Mouse (Mus musculus): ENCODE data around the gene Etv4. TPM values are rescaled to one million over a fixed set of nuclear protein-coding genes. Genes with fewer than 3 reads are reported as not detected.

Gene Etv4
- 8.7 and 9.1 TPM in 2 replicates for polyA plus RNA-seq (2014; fragmentation: Nextera tagmentation; extraction: Ambion mirVana)

GRCm38 (mm10) chr11:101785143-101785851, at the start of gene Etv4:
Gene Etv4, minus strand, starts transcription at chr11:101785371.
- Histone ChIP-seq H3K9me3 (ENCODE audit: control insufficient read depth, low read depth, low read length) (no peaks in the 10 kb centered on the region), H3K4me1 (ENCODE audit: control insufficient read depth, insufficient read depth, low read length) (peaks cover 21% of the 10 kb centered on the region; the same call in 1 of the 2 replicates), H3K36me3 (ENCODE audit: control insufficient read depth, insufficient read depth, low read length) (no peaks in the 10 kb centered on the region), H3K4me2 (replicated peaks; ENCODE audit: low read depth, low read length) (peak within 1 kb of the TSS; percentile 95), H3K27me3 (ENCODE audit: control insufficient read depth, insufficient read depth, low read length) (peaks cover 24% of the 10 kb centered on the region), H3K9ac (replicated peaks; ENCODE audit: low read depth, low read length) (peak within 1 kb of the TSS; percentile 25; the same call in 1 of the 2 replicates), H3K4me3 (ENCODE audit: low read depth, low read length) (peak within 1 kb of the TSS; percentile 51), H3K27ac (ENCODE audit: low read length) (peak within 1 kb of the TSS; percentile 58)
- peak; percentile 88 for ATAC-seq (ENCODE audit: insufficient number of reproducible peaks, insufficient read depth, low FRiP score, low read depth)
- WGBS: under 1% methylated on average over 35 of the region's 35 CpGs

- Histone ChIP-seq H3K36me3 (ENCODE audit: control insufficient read depth, insufficient read depth, low read length) (no peaks in the 10 kb centered on the region), H3K4me1 (ENCODE audit: control insufficient read depth, insufficient read depth, low read length) (peaks cover 14% of the 10 kb centered on the region; the same call in 1 of the 2 replicates), H3K27me3 (ENCODE audit: control insufficient read depth, insufficient read depth, low read length) (no peaks in the 10 kb centered on the region), H3K27ac (ENCODE audit: low read length) (peak overlapping the region; percentile 74; the same call in 1 of the 2 replicates), H3K4me2 (replicated peaks; ENCODE audit: low read depth, low read length) (no peak overlapping the region), H3K4me3 (ENCODE audit: low read depth, low read length) (no peak overlapping the region), H3K9me3 (ENCODE audit: control insufficient read depth, low read depth, low read length) (no peaks in the 10 kb centered on the region), H3K9ac (replicated peaks; ENCODE audit: low read depth, low read length) (no peak overlapping the region)
- WGBS: 51% methylated on average over 7 of the region's 7 CpGs
- peak; percentile 33; the same call in 1 of the 2 replicates for ATAC-seq (ENCODE audit: insufficient number of reproducible peaks, insufficient read depth, low FRiP score, low read depth)
Measured at GRCm38 (mm10) chr11:101832001-101832400, 46.8 kb upstream of the Etv4 start.

GRCm38 (mm10) chr11:101830616-101831015, 45.4 kb upstream of the Etv4 start:
- Histone ChIP-seq H3K9me3 (ENCODE audit: control insufficient read depth, low read depth, low read length) (no peaks in the 10 kb centered on the region), H3K4me3 (ENCODE audit: low read depth, low read length) (no peak overlapping the region), H3K27ac (ENCODE audit: low read length) (peak overlapping the region; percentile 75), H3K4me1 (ENCODE audit: control insufficient read depth, insufficient read depth, low read length) (peaks cover 14% of the 10 kb centered on the region; the same call in 1 of the 2 replicates), H3K4me2 (replicated peaks; ENCODE audit: low read depth, low read length) (no peak overlapping the region), H3K9ac (replicated peaks; ENCODE audit: low read depth, low read length) (no peak overlapping the region), H3K27me3 (ENCODE audit: control insufficient read depth, insufficient read depth, low read length) (no peaks in the 10 kb centered on the region), H3K36me3 (ENCODE audit: control insufficient read depth, insufficient read depth, low read length) (no peaks in the 10 kb centered on the region)
- 0 out of 2 replicates have a peak, but pooled peaks have one; percentile 11 for ATAC-seq (ENCODE audit: insufficient number of reproducible peaks, insufficient read depth, low FRiP score, low read depth)
- 54% methylated on average over 8 of the region's 8 CpGs for WGBS

GRCm38 (mm10) chr11:101830112-101830511, 44.9 kb upstream of the Etv4 start:
- H3K27ac ChIP-seq (ENCODE audit: low read length): peak overlapping the region; percentile 75
- WGBS: 7% methylated on average over 10 of the region's 10 CpGs
- no peaks in the 10 kb centered on the region for H3K9me3 ChIP-seq (ENCODE audit: control insufficient read depth, low read depth, low read length)
- H3K27me3 ChIP-seq (ENCODE audit: control insufficient read depth, insufficient read depth, low read length): no peaks in the 10 kb centered on the region
- no peak overlapping the region for H3K9ac ChIP-seq (replicated peaks; ENCODE audit: low read depth, low read length)
- ATAC-seq (ENCODE audit: insufficient number of reproducible peaks, insufficient read depth, low FRiP score, low read depth): peak; percentile 51; the same call in 1 of the 2 replicates
- H3K36me3 ChIP-seq (ENCODE audit: control insufficient read depth, insufficient read depth, low read length): no peaks in the 10 kb centered on the region
- no peak overlapping the region for H3K4me3 ChIP-seq (ENCODE audit: low read depth, low read length)
- no peak overlapping the region for H3K4me2 ChIP-seq (replicated peaks; ENCODE audit: low read depth, low read length)
- peaks cover 14% of the 10 kb centered on the region; the same call in 1 of the 2 replicates for H3K4me1 ChIP-seq (ENCODE audit: control insufficient read depth, insufficient read depth, low read length)

- H3K9ac ChIP-seq (replicated peaks; ENCODE audit: low read depth, low read length): no peak overlapping the region
- 94% methylated on average over 4 of the region's 4 CpGs for WGBS
- ATAC-seq (ENCODE audit: insufficient number of reproducible peaks, insufficient read depth, low FRiP score, low read depth): no peak
- no peak overlapping the region for H3K27ac ChIP-seq (ENCODE audit: low read length)
- no peaks in the 10 kb centered on the region for H3K27me3 ChIP-seq (ENCODE audit: control insufficient read depth, insufficient read depth, low read length)
- H3K36me3 ChIP-seq (ENCODE audit: control insufficient read depth, insufficient read depth, low read length): no peaks in the 10 kb centered on the region
- no peak overlapping the region for H3K4me3 ChIP-seq (ENCODE audit: low read depth, low read length)
- H3K4me2 ChIP-seq (replicated peaks; ENCODE audit: low read depth, low read length): no peak overlapping the region
- no peaks in the 10 kb centered on the region for H3K9me3 ChIP-seq (ENCODE audit: control insufficient read depth, low read depth, low read length)
- peaks cover 14% of the 10 kb centered on the region; the same call in 1 of the 2 replicates for H3K4me1 ChIP-seq (ENCODE audit: control insufficient read depth, insufficient read depth, low read length)
Measured at GRCm38 (mm10) chr11:101828718-101829117, 43.5 kb upstream of the Etv4 start.

- no peak for ATAC-seq (ENCODE audit: insufficient number of reproducible peaks, insufficient read depth, low FRiP score, low read depth)
- H3K27ac ChIP-seq (ENCODE audit: low read length): no peak overlapping the region
- H3K4me3 ChIP-seq (ENCODE audit: low read depth, low read length): no peak overlapping the region
- H3K36me3 ChIP-seq (ENCODE audit: control insufficient read depth, insufficient read depth, low read length): no peaks in the 10 kb centered on the region
- H3K4me2 ChIP-seq (replicated peaks; ENCODE audit: low read depth, low read length): no peak overlapping the region
- 53% methylated on average over 3 of the region's 3 CpGs for WGBS
- H3K4me1 ChIP-seq (ENCODE audit: control insufficient read depth, insufficient read depth, low read length): peaks cover 5% of the 10 kb centered on the region; the same call in 1 of the 2 replicates
- H3K27me3 ChIP-seq (ENCODE audit: control insufficient read depth, insufficient read depth, low read length): no peaks in the 10 kb centered on the region
- H3K9ac ChIP-seq (replicated peaks; ENCODE audit: low read depth, low read length): no peak overlapping the region
- H3K9me3 ChIP-seq (ENCODE audit: control insufficient read depth, low read depth, low read length): no peaks in the 10 kb centered on the region
Measured at GRCm38 (mm10) chr11:101823210-101823609, 38.0 kb upstream of the Etv4 start.

- Histone ChIP-seq H3K36me3 (ENCODE audit: control insufficient read depth, insufficient read depth, low read length) (no peaks in the 10 kb centered on the region), H3K9me3 (ENCODE audit: control insufficient read depth, low read depth, low read length) (no peaks in the 10 kb centered on the region), H3K27me3 (ENCODE audit: control insufficient read depth, insufficient read depth, low read length) (no peaks in the 10 kb centered on the region), H3K4me2 (replicated peaks; ENCODE audit: low read depth, low read length) (no peak overlapping the region), H3K4me1 (ENCODE audit: control insufficient read depth, insufficient read depth, low read length) (peaks cover 5% of the 10 kb centered on the region; the same call in 1 of the 2 replicates), H3K27ac (ENCODE audit: low read length) (no peak overlapping the region), H3K4me3 (ENCODE audit: low read depth, low read length) (no peak overlapping the region), H3K9ac (replicated peaks; ENCODE audit: low read depth, low read length) (no peak overlapping the region)
- no peak for ATAC-seq (ENCODE audit: insufficient number of reproducible peaks, insufficient read depth, low FRiP score, low read depth)
- WGBS: 33% methylated on average over 11 of the region's 11 CpGs
Measured at GRCm38 (mm10) chr11:101820899-101821298, 35.7 kb upstream of the Etv4 start.

GRCm38 (mm10) chr11:101819853-101820252, 34.7 kb upstream of the Etv4 start:
- ATAC-seq (ENCODE audit: insufficient number of reproducible peaks, insufficient read depth, low FRiP score, low read depth): no peak
- H3K4me2 ChIP-seq (replicated peaks; ENCODE audit: low read depth, low read length): no peak overlapping the region
- no peak overlapping the region for H3K4me3 ChIP-seq (ENCODE audit: low read depth, low read length)
- H3K9ac ChIP-seq (replicated peaks; ENCODE audit: low read depth, low read length): no peak overlapping the region
- H3K27ac ChIP-seq (ENCODE audit: low read length): no peak overlapping the region
- no peaks in the 10 kb centered on the region for H3K9me3 ChIP-seq (ENCODE audit: control insufficient read depth, low read depth, low read length)
- H3K36me3 ChIP-seq (ENCODE audit: control insufficient read depth, insufficient read depth, low read length): no peaks in the 10 kb centered on the region
- peaks cover 13% of the 10 kb centered on the region for H3K4me1 ChIP-seq (ENCODE audit: control insufficient read depth, insufficient read depth, low read length)
- H3K27me3 ChIP-seq (ENCODE audit: control insufficient read depth, insufficient read depth, low read length): no peaks in the 10 kb centered on the region
